Mouse (Mus musculus) mature B cell (primary cell): Measurements from ENCODE around the gene Vmn1r125.
"Not testable (repeated sequence)": the region's sequence is repeated elsewhere in the genome, so short reads cannot be mapped to it uniquely, and the experiment has no call there.

ENCODE experiments used
- in situ Hi-C: fragments of 300-500 bp; cut with MboI; formaldehyde crosslinking; loops from 2 replicates; pipeline ENCODE4 v1.14.3; 2019

Gene Vmn1r125

GRCm38 (mm10) chr7:21271879-21272278 is at the start of gene Vmn1r125:
TSS of gene Vmn1r125 (plus strand) at chr7:21272179.
- in situ Hi-C loops, result not testable (repeated sequence)

- in situ Hi-C loops, result not testable (repeated sequence)
Observed at GRCm38 (mm10) chr7:21260517-21260916, 11.5 kb upstream of the Vmn1r125 start, which contains the start of gene Vmn1r124. TSS of gene Vmn1r124 (minus strand) at chr7:21260617.

GRCm38 (mm10) chr7:21301367-21301766 is 29.4 kb downstream of the Vmn1r125 start, which contains the start of gene Vmn1r126:
TSS of gene Vmn1r126 (minus strand) at chr7:21301467.
- in situ Hi-C loops, result not testable (repeated sequence)

- in situ Hi-C loops, result not testable (repeated sequence)
Observed at GRCm38 (mm10) chr7:21319761-21320160, 47.8 kb downstream of the Vmn1r125 start, which contains the start of gene Vmn1r127. TSS of gene Vmn1r127 (minus strand) at chr7:21319861.
